Mouse (Mus musculus) kidney, adult 2 months (tissue): ENCODE measurements at regions not wholly inside any gene's neighbourhood (a gene's known extent, or its start where the extent isn't known, plus 50 kb on each side); places are given as distances from the start of the nearest gene placed in this dataset.

ENCODE experiments used
- DNase-seq: peaks from one replicate; pipeline ENCODE4 v3.0.0; 2021
- H3K27ac ChIP-seq: fragments of 200-500 bp; 2 replicates; pipeline ENCODE4 v1.5.1; 2012; ENCODE audit warnings: low read depth, low read length, control low read depth, inconsistent platforms; ENCODE audit not compliant: insufficient read depth
- H3K27me3 ChIP-seq: fragments of 200-500 bp; replicated peaks from 2 replicates; pipeline ENCODE4 v1.6.1; 2012; ENCODE audit warnings: mild to moderate bottlenecking, moderate library complexity, low read length, inconsistent platforms; ENCODE audit not compliant: control insufficient read depth, insufficient read depth
- H3K36me3 ChIP-seq: fragments of 200-500 bp; 2 replicates; pipeline ENCODE4 v1.6.1; 2012; ENCODE audit warnings: mild to moderate bottlenecking, moderate library complexity, low read length, inconsistent platforms; ENCODE audit not compliant: control insufficient read depth, insufficient read depth
- H3K4me1 ChIP-seq: fragments of 200-500 bp; 2 replicates; pipeline ENCODE4 v1.6.1; 2011; ENCODE audit warnings: low read length; ENCODE audit not compliant: control insufficient read depth, insufficient read depth
- H3K4me3 ChIP-seq: fragments of 200-500 bp; 2 replicates; pipeline ENCODE4 v1.5.1; 2011; ENCODE audit warnings: mild to moderate bottlenecking, low read depth, low read length, control low read depth; ENCODE audit not compliant: insufficient read depth
- CTCF ChIP-seq: fragments of 200-500 bp; conservative IDR thresholded peaks from 2 replicates; pipeline ENCODE4 v1.5.1; 2011; ENCODE audit warnings: low read depth, mild to moderate bottlenecking, control low read depth, low read length, moderate library complexity, mixed read lengths; ENCODE audit not compliant: insufficient read depth, insufficient read length
- POLR2A ChIP-seq: fragments of 200-500 bp; IDR thresholded peaks from one replicate; pipeline ENCODE4 v1.6.1; 2011; ENCODE audit warnings: low read depth, low read length, control low read depth
- WGBS: fragments of 180-500 bp; shearing (Covaris S2); methylation state at CpG from one replicate; pipeline ENCODE4 v1.1.7; 2018; 5-methylcytosine and 5-hydroxymethylcytosine counted together

DNA sequence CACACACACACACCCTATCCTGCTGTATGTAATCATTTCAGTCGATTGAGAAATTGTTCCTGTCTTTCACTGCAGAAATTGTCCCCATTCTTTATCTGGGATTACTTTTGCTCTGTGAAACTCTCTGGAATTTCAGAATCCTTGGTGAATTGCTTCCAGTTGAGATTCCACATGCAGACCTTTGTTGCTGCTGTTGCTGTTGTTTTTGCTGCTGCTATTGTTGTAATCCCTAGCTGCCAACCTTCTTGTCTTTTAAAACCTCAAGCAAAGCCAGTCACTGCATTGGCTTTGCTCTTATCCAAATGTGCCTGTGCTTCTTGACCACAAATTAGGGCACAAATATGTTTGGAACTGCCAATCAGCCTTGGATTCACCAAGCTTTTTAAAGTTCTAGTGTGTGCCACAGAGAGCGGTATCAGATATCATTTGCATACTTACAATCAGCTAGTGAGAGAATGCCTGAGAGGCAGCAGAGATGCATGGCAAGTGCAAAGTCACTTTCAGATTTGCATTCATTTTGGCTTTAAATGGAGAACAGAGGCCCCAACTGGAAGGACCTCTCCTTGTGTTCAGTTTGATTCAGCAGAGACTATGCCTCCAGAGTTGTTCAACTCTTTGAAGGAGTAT lies 1187.0 kb upstream of the Map3k7 start:
- no peak for TF ChIP-seq CTCF
- Histone ChIP-seq H3K27ac (no peak overlapping the region), H3K36me3 (no peaks in the 10 kb centered on the region), H3K27me3 (no peaks in the 10 kb centered on the region), H3K4me3 (no peak overlapping the region), H3K4me1 (no peaks in the 10 kb centered on the region)
- DNase-seq = no peak
- 81% methylated on average over 2 of the region's 2 CpGs for WGBS

DNA sequence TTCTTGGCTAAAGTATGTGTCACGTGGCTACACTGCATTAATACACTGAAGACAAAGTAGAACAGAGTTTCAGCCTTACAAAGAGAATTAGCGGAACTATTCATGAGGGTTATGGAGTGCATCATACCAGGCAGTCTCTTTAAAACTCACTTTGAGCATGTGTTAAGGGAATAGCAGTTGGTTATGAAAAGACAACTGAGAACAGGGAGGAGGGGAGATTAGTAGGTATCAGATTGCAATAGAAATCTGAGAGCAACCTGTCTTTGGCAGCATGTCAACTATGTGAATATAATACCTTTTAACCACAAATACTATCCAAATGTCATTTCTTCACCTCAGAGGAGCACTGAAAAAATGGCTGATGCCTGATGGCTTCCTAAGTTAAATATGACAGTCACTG lies 1182.2 kb upstream of the Map3k7 start:
- TF ChIP-seq CTCF (no peak), POLR2A (no peak)
- no peak for DNase-seq
- Histone ChIP-seq H3K4me3 (no peak overlapping the region), H3K4me1 (no peaks in the 10 kb centered on the region), H3K27ac (no peak overlapping the region), H3K36me3 (no peaks in the 10 kb centered on the region), H3K27me3 (no peaks in the 10 kb centered on the region)
- 73% methylated on average over 2 of the region's 2 CpGs for WGBS

DNA sequence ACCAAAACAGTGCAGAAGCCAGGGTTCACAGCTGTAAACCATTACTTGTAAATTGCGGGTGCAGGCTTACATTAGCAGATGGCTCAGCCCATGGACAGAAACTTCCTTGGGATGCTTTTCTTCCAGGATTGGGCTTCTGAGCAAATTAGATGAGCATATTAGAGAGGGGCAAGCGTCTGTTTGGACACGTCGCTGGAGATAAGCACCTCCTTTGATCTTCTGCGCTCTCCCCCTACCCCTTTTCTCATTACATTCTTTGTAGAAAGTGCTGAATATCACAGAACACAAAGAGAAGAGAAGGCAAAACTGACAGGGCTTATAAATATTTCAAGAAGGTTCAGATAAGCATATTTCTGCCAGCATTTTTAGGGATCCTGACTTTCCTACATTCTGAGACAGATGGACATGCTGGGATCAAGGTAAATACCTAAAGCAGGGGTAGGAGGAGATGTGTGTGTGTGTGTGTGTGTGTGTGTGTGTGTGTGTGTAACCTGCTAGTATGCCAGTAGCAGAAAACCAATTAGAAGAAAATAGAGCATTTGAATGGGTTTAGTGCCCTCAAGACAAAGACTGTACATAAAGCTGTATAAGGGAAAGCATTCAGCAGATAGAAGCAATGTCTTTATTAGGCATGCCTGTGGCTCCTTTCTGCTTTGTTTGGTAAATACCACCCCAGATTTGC lies 1173.8 kb upstream of the Map3k7 start:
- 53% methylated on average over 5 of the region's 5 CpGs for WGBS
- no peak for TF ChIP-seq CTCF
- no peak for TF ChIP-seq POLR2A
- no peaks in the 10 kb centered on the region for H3K36me3 ChIP-seq

DNA sequence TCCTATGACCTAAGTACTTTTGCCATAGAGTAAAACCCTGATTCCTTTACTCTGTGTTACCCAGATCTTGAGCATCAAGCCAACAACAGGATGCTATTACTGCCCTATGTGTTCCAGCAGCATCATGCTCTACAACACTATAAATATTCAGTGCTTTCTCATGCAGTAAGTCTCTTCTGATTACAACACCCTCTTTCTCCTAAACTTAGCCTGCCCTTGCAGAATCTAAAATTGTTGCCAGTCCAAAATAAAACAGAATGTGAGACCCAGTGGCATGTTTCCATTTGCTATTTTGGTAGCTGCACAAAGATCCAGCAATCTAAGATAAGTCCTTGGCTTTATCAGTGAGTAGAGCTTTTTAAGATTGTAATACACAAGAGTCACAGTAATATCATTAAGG lies 1154.1 kb upstream of the Map3k7 start:
- Histone ChIP-seq H3K27ac (no peak overlapping the region), H3K4me1 (no peaks in the 10 kb centered on the region), H3K36me3 (no peaks in the 10 kb centered on the region), H3K4me3 (no peak overlapping the region), H3K27me3 (no peaks in the 10 kb centered on the region)
- DNase-seq = no peak
- TF ChIP-seq CTCF (no peak), POLR2A (no peak)

More for the DNA sequence above, 1173.8 kb upstream of the Map3k7 start:
- no peaks in the 10 kb centered on the region for H3K27me3 ChIP-seq
- no peak overlapping the region for H3K4me3 ChIP-seq
- no peaks in the 10 kb centered on the region for H3K4me1 ChIP-seq
- DNase-seq = no peak
- H3K27ac ChIP-seq = no peak overlapping the region

DNA sequence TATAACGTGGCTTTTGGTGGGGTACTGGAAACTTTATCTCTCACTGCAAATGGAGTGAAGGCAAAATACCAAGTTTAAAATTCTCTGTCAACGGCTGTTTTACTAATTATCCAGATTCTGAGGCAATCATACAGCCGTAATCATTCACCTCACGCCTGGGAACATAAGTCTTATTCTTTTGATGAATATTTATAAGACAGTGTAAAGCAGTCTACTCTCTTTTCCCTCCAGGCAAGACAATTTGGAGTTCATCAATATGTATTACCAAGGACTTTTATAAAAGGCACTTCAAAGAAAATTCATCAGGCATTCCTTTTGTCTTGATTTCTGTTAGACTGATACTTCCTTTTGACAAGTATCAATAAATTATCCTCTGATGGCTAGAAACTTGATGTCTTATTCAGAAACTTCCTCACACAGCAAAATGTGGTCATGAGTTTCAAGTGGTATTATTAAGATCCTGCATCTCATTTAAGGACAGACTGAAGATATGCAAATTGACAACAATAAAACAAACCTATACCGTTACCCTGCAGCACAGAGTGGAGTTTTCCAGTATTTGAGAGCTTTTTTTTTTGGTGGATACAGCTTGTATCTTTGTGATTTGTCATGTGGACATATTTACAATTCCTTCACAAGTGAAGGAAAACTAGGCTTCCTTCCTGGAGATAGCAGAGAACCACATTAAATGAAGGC lies 1108.4 kb upstream of the Map3k7 start:
- Histone ChIP-seq H3K4me1 (no peaks in the 10 kb centered on the region), H3K27ac (no peak overlapping the region), H3K4me3 (no peak overlapping the region), H3K36me3 (no peaks in the 10 kb centered on the region), H3K27me3 (no peaks in the 10 kb centered on the region)
- 61% methylated on average over 5 of the region's 5 CpGs for WGBS
- TF ChIP-seq CTCF (no peak), POLR2A (no peak)
- DNase-seq = no peak

DNA sequence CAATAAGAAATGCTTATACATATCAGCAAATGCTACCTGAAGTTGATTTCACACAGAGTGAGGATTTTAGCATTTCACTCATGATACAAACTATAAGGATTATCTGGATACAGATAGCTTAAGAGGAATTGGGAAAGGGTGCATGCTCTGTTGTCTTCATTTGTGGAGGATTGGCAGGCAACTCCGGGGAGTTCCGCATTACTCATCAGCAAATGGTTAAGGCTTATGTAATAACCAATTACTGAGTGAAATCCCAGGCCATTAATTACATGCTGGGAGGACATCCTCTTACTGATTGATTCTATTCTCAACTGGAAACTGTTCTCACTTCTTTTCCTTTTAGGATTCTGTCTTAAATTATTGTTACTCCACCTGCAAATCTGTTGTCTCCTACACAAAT lies 1058.9 kb upstream of the Map3k7 start:
- H3K27me3 ChIP-seq = no peaks in the 10 kb centered on the region
- WGBS = 79% methylated on average over 2 of the region's 2 CpGs
- TF ChIP-seq POLR2A (no peak), CTCF (no peak)
- no peak overlapping the region for H3K27ac ChIP-seq
- H3K4me1 ChIP-seq = no peaks in the 10 kb centered on the region
- DNase-seq = no peak
- no peak overlapping the region for H3K4me3 ChIP-seq
- no peaks in the 10 kb centered on the region for H3K36me3 ChIP-seq

DNA sequence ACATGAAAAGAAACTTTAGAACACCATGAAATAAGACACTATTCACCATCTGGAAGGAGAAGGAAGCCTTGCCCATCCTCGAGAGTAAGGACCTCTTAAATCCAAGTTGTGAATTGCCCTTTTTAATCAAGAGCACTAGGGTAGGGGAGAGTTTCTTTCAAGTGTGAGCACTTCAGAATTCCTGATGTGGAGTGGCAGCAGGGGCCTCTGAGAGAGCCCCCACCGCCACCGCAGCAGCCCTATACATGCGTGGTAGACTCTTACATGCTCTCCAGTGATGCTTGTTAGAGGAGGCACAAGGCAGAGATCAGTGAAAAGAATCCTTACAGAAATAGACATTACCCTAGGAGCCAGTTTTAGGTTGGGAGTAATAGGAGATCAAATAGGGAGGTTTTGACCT lies 1041.0 kb upstream of the Map3k7 start:
- TF ChIP-seq POLR2A (no peak), CTCF (no peak)
- Histone ChIP-seq H3K36me3 (no peaks in the 10 kb centered on the region), H3K27ac (no peak overlapping the region), H3K27me3 (no peaks in the 10 kb centered on the region), H3K4me1 (no peaks in the 10 kb centered on the region), H3K4me3 (no peak overlapping the region)
- 56% methylated on average over 4 of the region's 4 CpGs for WGBS
- no peak for DNase-seq
